Mouse (Mus musculus) lung, postnatal 25 days (tissue): ENCODE results near the gene Sephs2.
A peak's percentile ranks its signal among the peaks of the same experiment; 100 is the strongest.

Experiments
- DNase-seq: peaks from one replicate; pipeline ENCODE4 v3.0.0; 2022; ENCODE audit warnings: low spot score

The Sephs2 gene

DNA sequence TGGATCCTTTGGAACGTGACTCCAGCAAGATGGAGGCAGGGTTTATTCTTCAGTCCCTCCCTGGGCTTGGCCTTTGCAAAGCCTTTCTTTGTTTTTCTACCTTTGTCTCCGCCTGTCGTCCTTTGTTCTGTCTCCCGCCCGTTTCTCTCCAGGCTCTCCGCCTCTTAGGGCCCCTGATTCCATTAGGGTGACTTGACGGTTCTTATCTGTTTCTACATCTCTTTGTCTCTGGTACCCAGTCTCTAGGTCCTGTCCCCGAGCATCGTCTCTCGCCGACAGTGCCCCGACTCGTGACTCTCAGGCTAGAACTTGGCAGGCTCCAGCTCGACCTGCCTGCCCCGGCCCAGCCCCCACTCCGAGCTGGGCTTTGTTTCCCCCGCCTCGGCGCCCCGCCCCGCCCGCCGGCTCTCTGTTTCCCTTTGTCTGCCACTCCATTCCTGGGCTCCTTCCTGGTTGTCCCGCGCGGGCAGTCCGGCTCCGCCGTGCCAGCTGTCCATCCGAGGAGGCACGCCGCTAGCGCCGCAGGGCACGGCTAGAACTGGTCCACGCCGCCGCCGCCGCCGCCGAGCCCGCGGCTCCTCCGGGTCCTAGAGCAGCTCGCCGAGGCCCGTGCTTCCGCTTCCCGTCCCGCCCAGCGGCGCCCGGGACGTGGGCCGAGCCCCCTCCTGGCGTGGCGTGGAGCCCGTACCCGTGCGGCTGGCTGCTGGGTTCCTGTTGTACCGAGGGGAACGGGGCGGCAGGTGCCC, 41.1 kb downstream of the Sephs2 start, which contains the start of the genes Zfp553 and Sept1:
TSS of gene Zfp553 (plus strand) at position 440 of the 746 bp plus-strand sequence.
TSS of gene Sept1 (minus strand) at position 509 of the 746 bp plus-strand sequence.
- peak; percentile 83 for DNase-seq

GRCm38 (mm10) chr7:127231826-127232621, 41.8 kb downstream of the Sephs2 start:
- no peak for DNase-seq

DNA sequence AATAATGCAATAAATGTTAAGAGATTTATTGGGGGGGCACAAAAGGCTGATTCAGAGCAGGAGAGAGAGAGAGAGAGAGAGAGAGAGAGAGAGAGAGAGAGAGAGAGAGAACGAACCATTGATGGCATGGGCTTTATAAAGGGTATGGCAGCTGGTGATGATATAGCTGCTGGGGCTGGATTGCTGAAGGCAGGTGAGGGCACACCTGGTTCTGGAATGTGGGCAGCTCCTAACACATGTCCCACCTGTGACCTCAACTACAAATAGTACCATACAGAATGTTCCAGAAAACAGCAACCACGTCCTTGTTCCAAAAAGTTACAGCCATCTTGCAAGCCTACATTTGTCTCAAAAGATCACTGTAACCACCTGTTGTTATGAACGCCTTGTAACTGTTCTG, 42.5 kb downstream of the Sephs2 start:
- DNase-seq: no peak

GRCm38 (mm10) chr7:127228615-127229303, 45.1 kb downstream of the Sephs2 start:
- DNase-seq: peak; percentile 79

GRCm38 (mm10) chr7:127225147-127225995, 48.5 kb downstream of the Sephs2 start:
- no peak for DNase-seq

- no peak for DNase-seq
Observed at GRCm38 (mm10) chr7:127224616-127225015, 49.2 kb downstream of the Sephs2 start.

- no peak for DNase-seq
Observed at GRCm38 (mm10) chr7:127223515-127224478, 50.1 kb downstream of the Sephs2 start.

DNA sequence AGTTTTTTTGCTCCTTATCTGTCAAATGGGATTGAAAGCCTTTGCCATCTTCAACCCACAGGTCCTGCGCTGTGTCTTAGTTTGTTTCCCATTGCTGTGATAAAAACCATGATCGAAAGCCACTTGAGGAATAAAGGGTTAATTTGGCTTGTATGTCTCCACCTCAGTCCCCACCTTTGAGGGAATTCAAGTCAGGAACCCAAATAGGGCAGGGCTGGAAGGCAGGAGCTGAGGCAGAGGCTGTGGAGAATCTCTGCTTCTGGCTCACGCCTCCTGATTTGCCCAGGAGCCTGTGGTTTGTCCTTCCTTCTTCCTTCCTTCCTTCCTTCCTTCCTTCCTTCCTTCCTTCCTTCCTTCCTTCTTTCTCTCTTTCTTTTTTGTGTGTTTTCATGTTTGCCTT, 50.7 kb downstream of the Sephs2 start:
- no peak for DNase-seq
